Mouse (Mus musculus) left cerebral cortex, adult 18-20 months (tissue): ENCODE measurements around the gene Gm5767. TPM values are rescaled to one million over a fixed set of nuclear protein-coding genes. Genes with fewer than 3 reads are reported as not detected.

ENCODE experiments used
- DNase-seq, 2 experiments: peaks; one replicate each; pipeline ENCODE4 v3.0.0; 2021 to 2022; ENCODE audit warnings: low spot score in 2 of 2, mixed read lengths in 1 of 2
- total RNA-seq, 2 experiments: library from RNA; stranded (reverse); gene quantifications; 2 replicates each; pipeline ENCODE4 v1.2.3; 2021

Gm5767 gene
- total RNA-seq, 2 experiments from 2014 or later, result not detected

DNA sequence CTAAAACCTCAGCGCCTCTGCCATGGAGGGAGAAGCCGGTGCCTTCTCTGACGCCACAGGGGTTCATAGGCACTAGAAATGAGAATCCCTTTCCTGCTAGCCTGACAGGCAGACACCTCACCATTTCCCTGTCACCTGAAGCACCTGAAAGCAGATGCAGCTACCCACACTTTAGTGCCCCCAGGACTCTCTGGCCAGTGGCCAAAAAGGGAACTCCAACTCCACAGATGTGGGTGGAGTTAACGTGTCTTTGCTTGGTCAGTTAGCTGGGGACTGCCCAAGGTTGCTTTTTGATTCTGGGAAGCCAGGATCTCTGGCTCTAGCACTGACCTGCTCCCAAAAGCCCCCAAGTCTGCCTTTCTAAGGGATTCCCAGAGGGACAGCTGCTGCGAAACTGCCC lies 11.1 kb upstream of the Gm5767 start:
- DNase-seq, result no peak

DNA sequence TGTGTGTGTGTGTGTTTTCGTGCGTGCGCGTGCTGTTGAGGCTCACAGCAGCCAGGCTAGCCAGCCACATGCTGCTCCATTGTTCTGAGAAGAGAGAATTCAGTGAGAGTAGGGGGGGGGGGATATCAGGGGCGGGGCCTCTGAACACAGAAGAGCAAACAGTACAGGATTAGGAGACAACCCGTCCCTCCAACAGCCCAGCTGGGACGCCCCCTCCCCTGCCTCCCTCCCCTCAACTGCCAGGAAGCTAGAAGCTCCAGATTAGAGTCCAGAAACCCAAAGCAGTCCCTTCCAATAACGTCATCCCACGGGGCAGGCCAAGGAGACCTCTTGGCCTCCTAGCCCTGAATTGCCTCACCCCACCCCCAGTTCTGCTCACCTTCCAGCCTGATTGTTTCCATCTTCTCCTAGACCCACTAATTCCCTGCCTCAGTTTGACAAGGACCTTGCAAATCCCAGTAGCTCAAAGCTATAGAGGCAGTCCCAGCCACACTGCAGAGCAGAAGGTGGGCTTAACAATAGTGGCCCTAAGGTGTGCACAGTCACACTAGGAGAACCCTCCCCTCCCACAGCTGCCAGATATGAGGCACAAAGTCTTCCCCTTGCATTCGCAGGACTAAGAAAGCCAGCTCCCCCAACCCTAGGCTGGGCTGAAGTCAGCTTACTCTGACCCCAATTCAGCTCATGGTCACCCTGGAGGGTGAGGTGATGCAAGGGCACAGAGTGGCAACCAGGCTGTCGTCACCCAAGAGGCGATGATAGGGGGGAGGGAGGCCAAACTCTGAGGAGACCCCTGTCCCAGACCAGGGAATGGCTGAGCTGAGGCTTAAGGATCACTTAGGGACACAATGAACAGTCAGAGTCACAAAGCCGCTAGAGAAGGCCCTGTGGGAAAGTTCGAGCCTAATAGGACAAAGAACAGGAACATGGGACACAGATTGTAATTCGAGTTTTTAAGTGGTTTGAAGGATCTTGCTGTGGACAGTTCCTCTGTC lies 10.2 kb upstream of the Gm5767 start:
- DNase-seq, result no peak

DNA sequence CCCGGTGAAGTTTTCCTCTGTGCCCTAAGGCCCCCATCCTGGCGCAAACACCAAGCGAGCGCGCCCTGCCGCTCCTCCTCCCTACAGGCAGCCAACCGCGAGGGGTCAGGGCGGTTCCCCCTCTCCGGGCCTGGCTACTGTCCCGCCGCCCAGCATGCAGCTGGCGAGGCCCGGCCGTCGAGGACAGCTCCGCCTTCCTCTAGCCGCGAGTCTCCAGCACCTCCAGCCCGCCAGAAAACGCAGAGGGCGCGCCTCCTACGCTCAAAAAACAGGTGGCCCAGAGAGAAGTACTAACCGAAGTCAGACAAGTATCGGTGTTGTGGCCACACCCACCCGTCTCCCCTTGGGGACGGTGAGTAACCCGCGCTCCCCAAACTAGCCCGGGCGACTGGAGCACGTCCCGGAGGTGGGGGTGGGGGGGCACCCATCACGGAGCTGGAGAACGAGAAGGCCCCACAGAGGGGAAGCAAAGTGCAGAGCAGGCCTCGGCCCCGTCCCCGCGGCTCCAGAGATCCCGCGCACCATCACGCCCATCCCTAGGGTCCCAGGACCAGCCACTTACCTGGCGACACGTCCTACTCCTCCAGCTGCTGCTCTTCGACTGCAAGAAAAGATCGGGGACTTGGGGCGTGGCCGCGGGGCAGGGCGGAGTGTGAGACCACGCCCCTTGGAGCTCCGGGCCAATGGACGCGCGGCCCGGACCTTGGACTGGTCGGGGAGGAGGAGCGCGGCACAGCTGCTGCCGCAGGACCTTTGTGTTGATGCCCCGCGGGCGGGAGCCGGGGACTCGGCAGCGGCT lies 8.8 kb upstream of the Gm5767 start, which contains the start of gene Carhsp1:
Carhsp1 (minus strand) TSS at position 605 of the 799 bp plus-strand sequence.
- DNase-seq, result peak; percentile 68 to 75

DNA sequence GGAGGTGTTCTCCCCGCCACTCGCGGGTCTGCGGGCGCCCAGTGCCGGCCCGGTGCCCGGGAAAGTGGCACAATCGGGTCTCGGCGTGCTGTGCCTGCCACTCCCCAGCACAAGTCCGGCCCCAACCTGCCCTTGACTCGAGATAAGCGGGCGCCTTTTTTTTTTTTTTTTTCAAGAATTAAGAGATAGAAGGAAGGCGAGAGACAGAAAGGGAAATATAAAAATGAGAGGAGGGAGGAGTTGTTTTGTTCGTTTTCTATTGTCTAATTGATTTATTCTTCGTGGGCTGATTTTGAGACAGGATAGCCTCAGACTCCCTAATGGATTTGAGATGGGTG lies 8.3 kb upstream of the Gm5767 start:
- no peak for DNase-seq

DNA sequence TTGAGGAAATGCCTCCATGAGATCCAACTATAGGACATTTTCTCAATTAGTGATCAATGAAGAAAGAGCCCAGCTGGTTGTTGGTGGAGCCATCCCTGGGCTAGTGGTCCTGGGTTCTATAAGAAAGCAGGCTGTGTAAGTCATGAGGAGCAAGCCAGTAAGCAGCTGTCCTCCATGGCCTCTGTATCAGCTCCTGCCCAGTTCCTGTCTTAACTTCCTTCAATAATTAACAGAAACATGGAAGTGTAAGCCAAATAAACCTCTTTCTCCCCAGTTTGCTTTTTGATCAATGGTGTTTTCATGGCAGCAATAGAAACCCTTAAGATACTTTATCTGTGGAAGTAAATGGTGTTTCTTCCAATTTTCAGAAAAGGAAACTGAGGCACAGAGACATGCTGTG lies 7.8 kb upstream of the Gm5767 start:
- DNase-seq, result no peak

DNA sequence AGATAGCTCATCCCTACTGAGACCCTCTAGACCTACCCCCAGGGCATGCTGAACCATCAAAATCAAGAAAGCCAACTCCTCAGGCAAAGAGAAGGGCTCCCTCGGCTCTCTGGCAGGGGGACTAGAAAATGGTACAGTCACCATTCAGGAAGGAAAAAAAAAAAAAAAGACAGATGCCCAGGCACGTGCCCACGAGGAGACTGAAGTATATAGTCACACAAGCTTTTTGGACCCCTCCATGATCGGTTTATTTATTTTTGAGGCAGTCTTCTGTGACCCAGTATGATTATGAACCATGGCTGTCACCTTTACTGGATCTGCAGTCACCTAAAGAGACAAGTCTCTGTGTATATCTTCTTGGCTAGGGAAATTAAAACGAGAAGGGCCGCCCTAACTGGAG lies 7.2 kb upstream of the Gm5767 start:
- no peak for DNase-seq

DNA sequence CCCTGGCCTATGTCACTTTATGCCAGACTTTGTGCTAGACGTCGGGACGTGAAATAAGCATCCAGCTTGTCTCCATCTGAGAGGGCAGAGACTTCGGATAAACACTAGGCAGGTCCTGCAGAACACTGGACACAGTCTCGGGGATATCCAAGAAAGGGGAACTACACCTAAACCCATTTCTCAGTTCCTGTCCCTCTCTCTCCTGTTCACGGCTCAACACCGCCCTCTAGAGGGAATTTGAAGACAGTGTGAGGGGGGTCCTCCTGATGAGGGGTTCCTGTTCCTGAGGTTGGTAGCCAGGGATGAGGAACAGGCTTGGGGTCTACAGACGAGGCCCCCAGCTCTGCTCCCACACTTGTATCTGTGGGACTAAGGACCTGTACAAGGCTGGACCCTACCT lies 6.4 kb upstream of the Gm5767 start:
- peak in 1 of 2 experiments; percentile 28 for DNase-seq

DNA sequence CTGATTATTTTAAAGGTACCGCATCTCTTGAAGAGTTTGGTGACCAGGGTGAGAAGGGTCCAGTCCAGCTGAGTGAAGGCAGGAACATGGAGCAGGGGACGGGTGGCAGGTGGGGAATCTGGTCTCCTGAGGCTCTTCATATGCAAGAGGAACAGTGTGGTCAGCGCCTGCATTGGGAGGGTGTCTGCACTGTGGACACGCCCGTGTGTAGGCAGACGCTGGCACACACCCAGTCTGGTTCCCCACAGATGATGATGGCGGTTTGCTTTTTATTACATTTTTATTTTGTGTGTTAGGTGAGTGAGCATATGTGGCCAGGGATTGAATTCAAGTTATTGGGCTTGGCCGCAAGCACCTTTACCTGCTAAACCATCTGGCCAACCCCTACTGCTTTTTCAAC lies 5.0 kb upstream of the Gm5767 start:
- DNase-seq, result no peak

DNA sequence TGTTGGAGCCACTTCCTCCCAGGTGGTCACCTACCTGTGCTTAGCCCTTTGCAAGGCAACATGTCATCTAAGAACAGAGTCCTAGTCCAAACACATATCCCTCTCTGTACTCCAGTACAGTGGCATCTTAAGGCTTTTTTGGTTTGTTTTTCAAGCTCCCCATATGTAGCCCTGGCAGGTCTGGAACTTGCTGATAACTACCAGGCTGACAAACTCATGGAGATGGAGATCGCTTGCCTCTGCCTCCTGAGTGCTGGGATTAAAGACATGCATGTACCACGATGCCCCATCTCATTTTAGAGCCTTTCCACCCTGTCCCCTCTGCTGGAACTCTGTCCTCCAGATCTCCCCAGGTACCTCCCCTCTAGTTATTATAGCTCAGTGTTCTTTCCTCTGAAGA lies 4.3 kb upstream of the Gm5767 start:
- no peak for DNase-seq

DNA sequence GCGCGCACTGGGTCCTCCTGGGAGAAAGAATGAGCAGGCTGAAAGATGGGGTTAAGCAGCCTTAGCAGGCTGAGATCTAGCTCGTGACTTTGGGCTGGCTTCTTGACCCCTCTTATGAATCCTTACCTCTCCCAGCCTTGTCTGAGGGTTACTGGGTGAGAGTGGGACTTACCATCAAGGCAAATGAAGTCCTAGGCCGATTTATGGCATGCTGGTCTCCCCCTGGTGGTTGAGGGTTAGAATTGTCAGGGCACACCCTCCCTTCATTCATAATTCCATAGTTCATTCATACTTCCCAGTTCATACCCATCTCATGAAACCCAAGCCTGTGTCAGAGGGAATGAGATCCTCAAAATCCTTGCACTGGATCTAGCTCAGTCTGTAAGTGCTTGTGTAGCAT lies 3.8 kb upstream of the Gm5767 start:
- peak; percentile 45 to 55 for DNase-seq

DNA sequence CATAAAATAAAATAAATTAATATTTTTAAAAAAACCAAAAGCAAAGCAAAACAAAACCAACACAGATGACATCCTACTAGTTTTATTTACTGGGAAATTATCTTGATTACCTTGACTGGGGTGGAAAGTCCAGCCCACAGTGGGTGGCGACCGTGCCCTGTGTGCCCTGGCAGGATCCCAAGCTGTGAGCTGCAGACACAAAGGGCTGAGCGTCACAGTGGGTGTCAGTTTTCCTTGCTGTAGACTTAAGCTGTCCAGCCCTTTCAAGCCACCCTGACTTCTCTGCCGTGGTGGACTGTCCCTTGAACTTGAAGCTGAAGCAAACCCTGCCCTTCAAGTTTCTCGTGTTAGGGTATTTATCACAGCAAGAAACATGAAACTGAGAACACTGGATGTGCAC lies 2.5 kb upstream of the Gm5767 start:
- no peak for DNase-seq

DNA sequence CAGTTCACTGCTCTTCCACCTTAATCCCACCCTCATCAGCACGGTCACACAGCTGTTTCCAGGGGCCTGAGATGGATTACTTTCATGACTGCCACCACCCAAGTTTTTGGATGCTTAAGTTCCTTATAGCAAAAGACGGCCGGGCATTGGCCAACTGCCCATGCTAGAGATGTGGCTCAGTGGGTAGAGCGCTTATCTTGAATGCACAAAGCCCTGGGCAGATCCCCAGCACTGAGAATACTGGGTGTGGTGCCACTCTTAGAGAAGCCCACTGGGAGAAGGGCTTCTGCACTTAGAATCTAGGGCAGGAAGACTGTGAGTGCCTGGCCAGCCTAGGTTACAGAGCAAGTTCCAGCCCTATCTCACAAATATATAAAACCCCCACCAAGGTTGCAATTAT lies 1.9 kb upstream of the Gm5767 start:
- DNase-seq, result no peak

DNA sequence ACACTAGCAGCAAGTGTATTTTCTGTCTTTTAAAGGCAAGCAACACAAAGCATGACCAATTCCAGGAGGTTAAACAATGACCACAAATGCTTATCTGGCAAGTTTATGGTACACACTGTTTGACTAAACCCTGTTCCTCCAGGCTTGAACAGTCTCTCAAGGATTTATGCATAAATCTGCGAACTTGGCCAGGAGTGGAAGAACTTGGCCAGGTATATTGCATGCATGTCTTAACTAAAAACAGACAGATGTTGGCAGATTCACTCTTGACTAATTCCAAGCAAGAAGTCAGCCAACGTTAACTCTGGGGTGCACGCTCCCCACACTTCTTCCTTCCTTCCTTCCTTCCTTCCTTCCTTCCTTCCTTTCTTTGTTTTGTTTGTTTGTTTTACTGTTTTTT lies 790 bp upstream of the Gm5767 start:
- no peak for DNase-seq

DNA sequence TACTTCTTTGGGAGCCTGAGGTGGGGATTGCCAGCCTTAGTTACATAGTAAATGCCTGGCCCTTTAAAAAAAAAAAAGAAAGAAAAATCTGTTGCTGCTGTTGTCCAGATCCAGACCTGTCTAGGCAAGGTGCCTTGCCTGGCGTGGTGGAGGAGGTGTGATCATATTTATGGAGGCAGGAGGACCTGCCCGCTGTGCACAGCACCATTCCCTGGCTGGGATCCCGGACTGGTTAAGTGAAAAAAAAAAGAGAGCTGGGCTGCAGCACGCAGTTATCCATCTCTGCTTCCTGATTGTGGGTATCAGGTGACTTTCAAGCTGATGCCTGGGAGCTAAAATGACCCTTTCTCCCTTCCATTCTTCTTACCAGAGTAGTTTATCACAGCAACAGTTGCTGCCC lies 4.5 kb downstream of the Gm5767 start:
- DNase-seq, result no peak

DNA sequence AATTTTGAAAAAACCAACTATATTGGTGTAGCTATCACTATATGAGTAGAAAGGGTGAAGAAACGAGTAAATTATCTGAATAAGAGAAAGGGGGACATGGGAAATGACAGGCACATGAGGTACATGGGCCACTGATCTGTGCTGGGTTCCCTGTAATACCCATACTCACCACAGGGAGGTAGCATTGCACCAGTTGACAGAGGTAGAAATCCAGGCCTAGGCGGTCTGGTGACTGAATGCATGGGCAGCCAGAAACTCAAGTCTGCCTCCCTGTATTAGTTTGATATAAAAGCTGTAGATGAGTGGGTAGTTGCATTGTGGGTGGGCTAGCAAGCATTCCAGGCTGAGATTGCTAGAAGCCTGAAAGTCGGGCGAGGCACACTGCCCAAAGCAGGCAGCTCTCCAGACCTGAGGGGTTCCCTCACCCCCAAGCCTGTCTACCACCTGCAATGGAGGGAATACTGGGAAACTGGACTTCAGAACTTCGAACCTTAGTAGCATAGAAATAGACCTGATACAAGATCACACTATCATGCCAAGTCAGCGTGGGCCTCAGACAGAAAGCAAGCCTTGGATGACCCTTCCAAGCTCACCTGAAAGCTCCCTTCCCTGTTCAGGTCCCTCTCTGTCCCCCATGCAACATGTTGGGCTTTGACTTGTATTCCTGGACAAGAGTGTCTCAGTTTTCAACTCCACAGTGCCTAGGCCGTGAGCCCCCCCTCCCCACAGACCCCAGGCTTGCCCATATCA lies 5.7 kb downstream of the Gm5767 start:
- peak; percentile 80 to 88 for DNase-seq

DNA sequence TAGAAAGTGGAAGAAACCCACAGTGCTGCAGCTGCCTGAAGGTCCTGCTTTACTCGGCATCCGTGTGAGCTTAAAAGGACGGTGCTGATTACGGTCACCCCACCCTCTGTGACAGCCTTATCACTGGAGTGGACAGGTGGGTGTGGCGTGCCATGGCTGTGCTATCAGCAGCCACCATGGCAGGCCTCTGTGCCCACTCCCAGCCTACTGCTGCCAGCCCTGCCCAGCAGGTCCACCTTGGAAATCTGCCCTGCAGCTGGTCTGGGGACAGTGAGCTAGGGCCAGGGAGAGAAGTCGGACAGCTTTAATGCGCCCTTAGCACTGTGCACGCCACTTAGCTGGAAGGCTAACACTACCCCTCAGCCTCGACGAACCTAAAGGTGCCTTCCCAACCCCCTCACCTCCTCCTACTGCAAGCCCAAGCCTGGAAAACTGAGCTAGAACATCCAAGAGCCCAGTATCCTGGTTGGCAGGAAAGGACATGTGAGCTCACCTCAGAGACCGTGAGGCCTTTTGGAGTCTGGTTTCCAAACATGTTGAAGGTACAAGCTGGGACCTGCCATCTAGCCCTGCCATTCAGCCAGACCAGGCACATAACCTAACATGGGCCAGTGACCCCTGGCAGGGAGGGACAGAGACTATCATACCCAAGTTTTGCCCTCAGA lies 6.4 kb downstream of the Gm5767 start:
- DNase-seq, result no peak

DNA sequence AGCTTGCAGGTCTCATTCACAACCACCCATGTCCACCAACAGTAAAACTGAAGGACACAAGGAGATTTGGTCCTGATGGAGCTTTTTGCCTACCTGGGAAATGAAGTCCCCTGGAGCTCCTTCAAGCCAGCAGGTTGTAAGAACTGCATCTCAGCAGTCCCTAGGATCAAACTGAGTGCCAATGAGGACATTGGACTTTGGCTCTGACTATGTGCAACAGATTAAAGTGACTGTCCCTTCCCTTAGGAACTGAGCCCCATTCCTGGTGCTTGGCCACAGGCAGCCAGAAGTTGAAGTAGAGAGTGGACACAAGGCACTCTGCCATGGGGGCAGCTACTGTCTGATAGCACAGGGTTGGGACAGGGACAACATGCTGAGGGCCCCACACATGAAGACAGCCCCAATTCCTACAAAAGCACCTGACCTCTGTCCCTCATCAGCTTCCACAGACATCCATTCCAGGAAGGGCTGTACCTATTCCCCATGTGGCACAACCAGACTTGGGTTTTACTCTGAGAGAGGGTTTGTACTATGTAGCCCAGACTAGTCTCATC lies 7.1 kb downstream of the Gm5767 start:
- DNase-seq, result no peak

DNA sequence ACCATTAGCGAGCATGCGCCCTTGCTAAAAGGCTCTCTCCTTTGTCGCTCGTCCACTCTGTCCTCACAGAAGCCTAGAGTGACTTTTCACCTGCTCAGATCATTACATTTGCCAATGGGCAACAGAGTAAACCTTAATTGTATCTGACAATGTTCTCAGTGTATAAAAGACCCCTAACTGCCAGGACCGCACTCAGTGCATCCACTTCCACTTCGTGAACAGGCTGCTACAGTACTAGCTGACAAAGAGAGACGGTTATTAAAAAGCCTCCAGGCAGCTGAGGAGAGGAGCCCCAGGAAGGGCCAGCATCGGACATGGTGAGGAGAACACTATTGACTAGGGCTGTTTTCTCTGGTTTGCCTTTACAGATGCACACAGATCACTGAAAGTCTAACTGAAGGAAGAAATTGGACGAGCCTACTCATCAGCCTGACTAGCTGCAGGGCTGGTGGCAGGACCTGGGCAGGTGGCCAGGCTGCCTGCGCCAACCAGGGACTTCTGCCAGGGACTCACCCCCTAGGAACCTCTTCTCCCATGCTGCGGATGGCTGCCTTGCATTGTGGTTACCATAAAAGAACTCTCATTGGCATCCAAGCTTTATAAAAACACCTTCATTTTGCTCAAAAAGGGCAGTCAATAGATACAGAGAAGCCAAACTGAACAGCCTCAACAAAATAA lies 9.5 kb downstream of the Gm5767 start:
- peak in 1 of 2 experiments; percentile 35 for DNase-seq

DNA sequence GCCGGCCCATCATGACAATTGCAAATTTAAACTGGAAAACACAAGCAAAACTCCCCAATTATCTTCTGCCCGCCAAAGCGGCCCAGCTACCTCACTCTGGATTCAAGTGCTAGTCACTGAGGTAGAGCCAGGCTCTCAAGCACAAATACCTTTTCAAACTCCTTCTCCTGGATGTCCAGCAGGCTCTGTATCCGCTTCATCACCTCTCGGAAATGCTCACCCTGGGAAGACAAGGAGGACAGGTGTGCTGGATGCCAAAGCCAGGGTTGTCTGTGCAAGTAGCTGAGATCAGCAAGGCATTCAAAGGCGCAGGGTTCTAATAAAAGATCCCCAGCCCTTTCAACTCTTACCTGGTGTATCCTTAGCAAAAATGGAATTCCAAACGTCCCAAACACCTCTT lies 10.6 kb downstream of the Gm5767 start:
- no peak for DNase-seq

DNA sequence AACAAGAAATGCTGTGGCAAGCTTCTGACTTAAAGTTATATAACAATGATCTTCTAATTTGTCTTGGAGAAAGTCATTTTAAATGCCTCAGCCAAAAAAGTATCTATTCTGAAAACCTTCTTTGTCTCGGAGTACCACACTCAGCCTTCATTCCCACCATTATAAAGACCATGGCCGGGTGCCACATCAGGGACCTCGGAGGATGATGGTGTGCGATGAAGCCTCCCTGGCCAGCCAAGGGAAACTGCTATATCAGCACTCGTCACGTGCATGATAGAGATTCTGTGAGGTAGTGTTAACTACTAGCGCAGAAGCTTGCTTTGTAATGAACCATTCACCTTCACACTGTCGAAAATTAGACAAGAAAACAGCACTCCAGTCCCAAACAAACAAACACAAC lies 19.0 kb downstream of the Gm5767 start:
- no peak for DNase-seq
